Mouse (Mus musculus) v-Abl transformed pro-B cells (cell line): ENCODE measurements around the gene Arl15.

ENCODE experiments used
- in situ Hi-C, 2 experiments: fragments of 400-800 bp; cut with MboI; formaldehyde crosslinking; loops; one replicate each; pipeline ENCODE4 v1.15.1; 2025; ENCODE audit not compliant: unreplicated experiment in 2 of 2

Gene Arl15

DNA sequence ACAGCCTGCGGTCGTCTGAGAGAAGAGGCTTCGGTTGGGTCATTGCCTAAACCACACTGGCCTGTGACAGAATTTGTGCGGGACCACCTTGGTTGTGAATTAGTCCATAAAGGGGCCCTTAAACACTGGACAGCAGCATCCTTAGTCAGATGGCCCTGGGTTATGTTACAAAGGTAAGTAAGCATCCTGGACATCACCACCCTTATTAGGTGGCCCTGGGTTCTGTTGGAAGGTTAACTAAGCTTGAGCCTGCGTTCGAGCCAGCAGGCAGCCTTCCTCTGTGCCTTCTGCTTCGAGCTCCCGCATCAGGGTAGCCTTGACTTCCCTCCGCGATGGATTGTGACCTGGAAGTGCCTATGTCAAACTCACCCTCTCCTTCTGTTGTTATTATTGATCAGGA lies 68.6 kb downstream of the Arl15 start:
- in situ Hi-C loops, result loop anchor here (5.0 to 25.0 kb wide), 4 partner anchors 171 to 1374 kb away; no protein-coding TSS in a partner anchor

GRCm38 (mm10) chr13:113863688-113864087 lies 69.4 kb downstream of the Arl15 start:
- in situ Hi-C loops, result loop anchor here (5.0 to 25.0 kb wide), 4 partner anchors 171 to 1374 kb away; no protein-coding TSS in a partner anchor

GRCm38 (mm10) chr13:113864278-113864677 lies 70.0 kb downstream of the Arl15 start:
- in situ Hi-C loops, result loop anchor here (5.0 to 25.0 kb wide), 4 partner anchors 172 to 1373 kb away; no protein-coding TSS in a partner anchor

- in situ Hi-C loops, result loop anchor here (5.0 to 25.0 kb wide), 5 partner anchors 173 to 1372 kb away; no protein-coding TSS in a partner anchor
Observed at GRCm38 (mm10) chr13:113864893-113865292, 70.6 kb downstream of the Arl15 start.

DNA sequence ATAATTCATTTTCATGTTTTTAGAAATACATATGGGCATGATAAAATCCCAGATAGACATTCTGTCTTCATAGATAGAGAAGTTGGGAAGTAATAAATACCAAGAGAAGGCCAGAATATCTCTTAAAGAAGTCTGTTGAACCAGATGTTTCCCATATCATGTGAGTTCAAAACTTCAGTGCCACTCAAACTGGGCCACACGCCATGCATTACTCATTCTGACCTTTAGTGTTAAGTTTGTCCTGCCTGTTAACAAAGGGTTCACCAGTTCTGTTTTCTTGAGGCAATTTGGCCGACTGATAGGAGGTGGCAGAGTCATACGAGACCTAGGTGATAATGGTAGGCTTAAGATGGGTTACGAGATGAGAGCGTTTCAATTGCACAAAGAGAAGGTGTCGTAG lies 71.1 kb downstream of the Arl15 start:
- in situ Hi-C loops, result loop anchor here (5.0 to 25.0 kb wide), 3 partner anchors 223 to 1372 kb away; no protein-coding TSS in a partner anchor

DNA sequence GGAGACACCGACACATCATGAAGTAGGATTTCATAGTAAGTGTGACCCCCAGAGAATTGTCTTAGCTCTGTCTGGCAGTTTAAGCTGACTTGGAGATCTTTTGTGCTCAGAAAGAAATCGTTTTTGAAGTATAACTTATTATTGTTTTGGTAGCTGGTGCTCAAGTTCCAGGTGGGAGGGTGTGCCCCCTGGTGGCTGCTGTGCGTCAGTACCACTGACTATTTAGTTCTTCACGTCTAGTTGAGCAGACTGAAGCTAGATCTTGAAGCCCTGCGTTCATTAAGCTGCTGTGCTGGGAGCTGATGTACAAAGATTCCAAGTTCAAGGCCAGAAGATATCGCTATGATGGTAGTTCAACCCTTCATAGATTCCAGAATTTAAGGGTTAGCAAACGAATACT lies 71.5 kb downstream of the Arl15 start:
- in situ Hi-C loops, result loop anchor here (5.0 to 25.0 kb wide), 3 partner anchors 224 to 1371 kb away; no protein-coding TSS in a partner anchor

GRCm38 (mm10) chr13:113867736-113868135 lies 73.4 kb downstream of the Arl15 start:
- in situ Hi-C loops, result loop anchor here (5.0 to 25.0 kb wide), 3 partner anchors 225 to 1370 kb away; no protein-coding TSS in a partner anchor

DNA sequence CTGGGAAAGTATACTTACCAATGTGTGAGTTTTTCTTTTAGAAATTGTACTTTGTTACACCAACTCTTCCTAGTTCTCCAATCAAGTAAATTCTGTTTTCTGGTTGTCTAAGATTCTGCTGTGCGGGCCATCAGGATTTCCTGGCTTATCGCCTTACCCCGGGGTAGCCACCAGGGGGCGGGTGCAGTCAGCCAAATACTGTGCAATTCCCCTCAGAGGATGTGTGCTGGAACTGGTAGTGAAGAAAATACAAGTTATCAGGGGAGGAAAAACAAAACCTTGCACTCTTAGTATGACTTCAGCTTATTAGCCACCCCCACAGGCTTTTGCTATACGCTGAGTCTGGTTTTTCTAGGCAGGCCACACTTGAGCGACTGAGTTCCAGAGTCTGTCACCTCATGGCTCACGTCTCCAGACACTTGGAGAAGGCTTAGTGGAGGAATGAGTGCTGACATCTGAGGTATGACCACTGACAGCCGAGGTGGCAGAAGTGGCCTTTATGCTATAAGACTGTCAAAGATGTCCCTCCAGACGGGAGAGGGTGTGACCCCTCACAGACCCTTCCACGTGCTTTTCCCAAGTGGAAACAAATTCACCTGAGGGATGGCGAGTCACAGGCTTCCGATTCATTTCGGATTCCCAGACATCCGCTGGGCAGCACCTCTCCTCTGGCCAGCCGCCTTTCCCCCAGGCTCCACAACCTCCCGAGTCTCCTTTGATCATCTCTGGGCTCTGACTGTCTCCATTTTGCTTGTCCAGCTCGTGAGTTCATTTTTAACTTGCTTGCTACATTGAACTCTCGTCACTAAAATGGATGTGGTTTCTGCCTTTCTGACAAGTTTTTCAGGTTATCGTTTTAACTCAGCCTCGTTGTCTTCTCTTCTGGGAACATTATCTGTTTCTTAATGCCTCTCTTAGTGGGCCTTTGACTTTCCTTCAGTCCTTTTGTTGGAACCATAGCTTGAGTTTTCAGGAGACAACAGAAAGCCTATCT lies 75.2 kb downstream of the Arl15 start:
- in situ Hi-C loops, result loop anchor here (5.0 to 25.0 kb wide), 5 partner anchors 227 to 1368 kb away; no protein-coding TSS in a partner anchor

- in situ Hi-C loops, result loop anchor here (10.0 to 25.0 kb wide), 3 partner anchors 594 to 1367 kb away; no protein-coding TSS in a partner anchor
Observed at GRCm38 (mm10) chr13:113870403-113870802, 76.1 kb downstream of the Arl15 start.

GRCm38 (mm10) chr13:113871853-113872252 lies 77.5 kb downstream of the Arl15 start:
- in situ Hi-C loops, result loop anchor here (10.0 to 25.0 kb wide), 3 partner anchors 593 to 1365 kb away; no protein-coding TSS in a partner anchor

DNA sequence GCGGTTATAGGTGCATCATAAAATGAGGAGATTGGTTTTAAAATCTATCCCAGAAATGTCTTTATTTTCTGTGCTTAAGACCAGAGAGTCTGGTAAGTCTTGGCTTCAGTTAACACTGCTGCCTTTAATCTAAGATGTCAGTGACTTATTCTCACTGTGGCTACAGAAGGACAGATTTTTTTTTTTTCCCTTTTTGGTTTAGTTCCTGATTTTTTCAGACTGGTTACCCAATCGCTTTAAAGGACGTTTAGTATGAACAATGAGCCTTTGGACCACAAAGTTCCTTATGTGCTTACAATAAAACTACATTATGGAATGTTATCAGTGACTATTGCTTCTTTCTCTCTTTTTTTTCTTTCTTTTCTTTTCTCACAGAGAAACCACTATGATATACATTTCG lies 81.4 kb downstream of the Arl15 start:
- in situ Hi-C loops, result loop anchor here (5.0 to 25.0 kb wide), 5 partner anchors 587 to 1089 kb away; partner anchors contain the start of gene Fst (in 1 of the 2)

GRCm38 (mm10) chr13:113877420-113877819 lies 83.1 kb downstream of the Arl15 start:
- in situ Hi-C loops, result loop anchor here (5.0 to 25.0 kb wide), 5 partner anchors 585 to 1087 kb away; partner anchors contain the start of gene Fst (in 1 of the 2)

- in situ Hi-C loops, result loop anchor here (5.0 to 25.0 kb wide), 5 partner anchors 584 to 1086 kb away; partner anchors contain the start of gene Fst (in 1 of the 2)
Observed at GRCm38 (mm10) chr13:113878571-113878970, 84.3 kb downstream of the Arl15 start.

GRCm38 (mm10) chr13:113879651-113880327 lies 85.5 kb downstream of the Arl15 start:
- in situ Hi-C loops, result loop anchor here (5.0 to 25.0 kb wide), 5 partner anchors 583 to 1085 kb away; partner anchors contain the start of gene Fst (in 1 of the 2)

- in situ Hi-C loops, result loop anchor here (25.0 kb wide), 2 partner anchors 582 to 1082 kb away; partner anchors contain the start of gene Fst (in 1 of the 2)
Observed at GRCm38 (mm10) chr13:113880564-113881171, 86.4 kb downstream of the Arl15 start.

DNA sequence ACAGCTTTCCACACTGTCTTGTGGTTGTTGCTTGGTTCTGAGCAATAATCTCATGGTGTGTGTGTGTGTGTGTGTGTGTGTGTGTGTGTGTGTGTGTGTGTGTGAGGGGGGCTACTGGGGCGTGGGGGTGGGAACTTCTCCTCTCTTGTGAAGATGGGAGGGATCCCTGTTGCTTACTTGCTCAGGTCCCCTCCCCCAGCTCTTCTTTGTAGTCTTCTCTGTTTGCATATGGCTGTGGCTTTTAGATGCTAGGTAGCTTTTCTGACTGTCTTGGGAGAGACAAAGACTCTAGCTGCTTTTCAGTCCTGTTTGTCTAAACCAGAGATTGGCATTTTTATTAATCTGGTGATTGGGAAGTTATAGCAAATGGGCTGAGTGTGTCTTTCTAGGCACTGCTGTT lies 88.7 kb downstream of the Arl15 start:
- in situ Hi-C loops, result loop anchor here (25.0 kb wide), 2 partner anchors 579 to 1079 kb away; partner anchors contain the start of gene Fst (in 1 of the 2)

DNA sequence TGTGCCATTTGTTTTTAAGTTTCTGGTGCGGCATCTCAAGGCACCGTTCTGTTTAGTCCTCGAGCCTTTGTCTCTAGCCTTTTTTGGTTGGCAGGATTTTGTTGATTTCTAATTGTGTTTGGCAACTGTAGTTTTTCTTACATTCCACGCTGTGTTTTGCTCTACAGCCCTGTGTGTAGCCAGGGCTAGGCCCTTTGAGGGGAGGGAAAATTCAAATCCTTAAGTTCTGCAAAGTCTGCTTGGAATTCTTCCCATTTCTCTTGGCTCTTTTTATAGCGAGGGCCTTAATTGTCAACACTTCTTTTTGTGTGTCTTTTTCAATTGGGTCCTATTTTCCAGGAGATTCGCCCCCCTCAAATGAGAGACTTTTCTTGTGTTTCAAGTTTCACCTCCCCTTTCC lies 92.8 kb downstream of the Arl15 start:
- in situ Hi-C loops, result loop anchor here (25.0 kb wide), 2 partner anchors 575 to 1075 kb away; partner anchors contain the start of gene Fst (in 1 of the 2)

DNA sequence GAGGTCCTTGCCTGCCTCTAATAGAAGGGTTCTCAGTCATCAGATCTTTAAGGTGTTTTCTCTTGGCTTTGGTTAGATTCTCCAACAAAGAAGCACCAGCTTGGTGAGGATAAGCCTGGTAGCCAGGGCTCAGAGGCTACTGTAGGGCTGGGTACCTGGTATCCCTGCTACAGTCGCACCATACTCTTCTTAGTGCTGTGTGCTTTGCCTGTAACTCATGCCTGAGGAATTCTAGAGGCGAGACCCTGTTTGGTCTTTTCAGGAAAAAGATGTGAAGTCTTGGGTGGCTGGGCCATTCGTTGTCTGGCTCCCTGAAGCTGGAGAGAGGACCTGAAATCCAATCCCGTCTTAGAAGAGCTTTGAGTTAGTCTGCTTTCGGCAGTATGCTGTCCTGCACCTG lies 93.8 kb downstream of the Arl15 start:
- in situ Hi-C loops, result loop anchor here (25.0 kb wide), 2 partner anchors 574 to 1074 kb away; partner anchors contain the start of gene Fst (in 1 of the 2)

- in situ Hi-C loops, result loop anchor here (25.0 kb wide), 2 partner anchors 574 to 1074 kb away; partner anchors contain the start of gene Fst (in 1 of the 2)
Observed at GRCm38 (mm10) chr13:113888704-113889103, 94.4 kb downstream of the Arl15 start.
